ENCODE assay signal across 1 mouse cellular context in genomic region chr11:98458121-98458990, GRCm38 (mm10).
TF ChIP-seq lines count a peak whose summit lies in the region.

No protein-coding gene starts in this region.

TF ChIP-seq in MEL, 35 proteins besides CTCF, POLR2A, EP300 and RAD21 (continued from another document):
- no peak for TF ChIP-seq USF1 (IDR thresholded peaks at IDR 0.05; ENCODE audit: low read depth, low read length)
- no peak for TF ChIP-seq E2F4 (IDR thresholded peaks at IDR 0.05; ENCODE audit: borderline replicate concordance, low read depth, low read length)
- TF ChIP-seq ZNF384 (IDR thresholded peaks at IDR 0.05; ENCODE audit: low read depth, low read length), result no peak
- TF ChIP-seq ZMIZ1 (IDR thresholded peaks at IDR 0.05; ENCODE audit: low read depth, low read length), result no peak
- no peak for TF ChIP-seq MYB (IDR thresholded peaks at IDR 0.05; ENCODE audit: low read depth, low read length)
